Mouse (Mus musculus) heart, embryonic 15.5 days (tissue): ENCODE measurements around the gene Lhx1. TPM values are rescaled to one million over a fixed set of nuclear protein-coding genes. Genes with fewer than 3 reads are reported as not detected.

Experiments
- ATAC-seq: fragments of 200-750 bp; cut with Nextera tagmentation; replicated peaks from 2 replicates; pipeline ENCODE4 v1.8.0; 2017; ENCODE audit warnings: low read depth, moderate TSS enrichment; ENCODE audit not compliant: insufficient number of reproducible peaks, insufficient read depth, low FRiP score
- H3K27ac ChIP-seq: fragments of 300-500 bp; sonication (generic); 2 replicates; pipeline ENCODE4 v1.5.1; 2015; ENCODE audit warnings: mild to moderate bottlenecking, inconsistent platforms
- H3K27me3 ChIP-seq: fragments of 300-500 bp; sonication (generic); 2 replicates; pipeline ENCODE4 v1.6.1; 2015; ENCODE audit warnings: inconsistent platforms
- H3K36me3 ChIP-seq: fragments of 300-500 bp; sonication (generic); 2 replicates; pipeline ENCODE4 v1.6.1; 2015; ENCODE audit warnings: mild to moderate bottlenecking, inconsistent platforms
- H3K4me1 ChIP-seq: fragments of 300-500 bp; sonication (generic); replicated peaks from 2 replicates; pipeline ENCODE4 v1.6.1; 2015; ENCODE audit warnings: inconsistent platforms
- H3K4me2 ChIP-seq: fragments of 300-500 bp; sonication (generic); 2 replicates; pipeline ENCODE4 v1.6.1; 2015; ENCODE audit warnings: inconsistent platforms, mild to moderate bottlenecking, moderate library complexity
- H3K4me3 ChIP-seq: fragments of 300-500 bp; sonication (generic); 2 replicates; pipeline ENCODE4 v1.5.1; 2015; ENCODE audit warnings: mild to moderate bottlenecking, inconsistent platforms
- H3K9ac ChIP-seq: fragments of 300-500 bp; sonication (generic); 2 replicates; pipeline ENCODE4 v1.6.1; 2015; ENCODE audit warnings: mild to moderate bottlenecking, inconsistent platforms
- H3K9me3 ChIP-seq: fragments of 300-500 bp; sonication (generic); replicated peaks from 2 replicates; pipeline ENCODE4 v1.6.1; 2016; ENCODE audit warnings: inconsistent platforms
- WGBS: fragments of 180-500 bp; shearing (Covaris S2); methylation state at CpG from one replicate; pipeline ENCODE4 v1.1.7; 2015; ENCODE audit warnings: mixed read lengths; 5-methylcytosine and 5-hydroxymethylcytosine counted together
- polyA plus RNA-seq: library from polyadenylated mRNA; unstranded; fragments of >200 nt; fragmentation: Nextera tagmentation; extraction: Ambion mirVana; gene quantifications from 2 replicates; pipeline ENCODE4 v1.2.1, GENCODE M21; 2015

Gene Lhx1
- polyA plus RNA-seq, 1 experiment from 2014 or later = not detected

DNA sequence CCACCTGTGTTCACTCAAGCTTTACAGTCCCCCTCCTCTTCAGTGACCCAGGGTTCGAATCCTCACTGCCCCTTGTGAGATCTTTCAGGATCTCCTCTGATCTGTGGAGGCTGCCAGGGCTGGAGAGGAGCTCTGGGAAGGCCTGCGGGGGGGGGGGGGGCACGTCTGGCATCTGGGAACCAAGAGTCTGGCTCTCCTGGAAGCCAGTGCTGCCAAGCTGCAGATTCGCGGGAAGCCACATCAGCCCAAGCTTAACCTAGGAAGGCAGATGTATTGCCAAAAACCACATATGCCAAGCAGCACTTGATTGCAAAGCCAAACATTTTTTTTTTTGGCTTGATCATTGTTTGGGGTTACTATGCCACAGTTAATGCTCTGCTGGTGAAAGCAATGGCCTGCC lies 36.2 kb upstream of the Lhx1 start:
- Histone ChIP-seq H3K4me1 (no peaks in the 10 kb centered on the region), H3K27ac (no peak overlapping the region), H3K36me3 (no peaks in the 10 kb centered on the region), H3K4me2 (no peak overlapping the region), H3K4me3 (no peak overlapping the region), H3K9me3 (no peaks in the 10 kb centered on the region), H3K9ac (no peak overlapping the region), H3K27me3 (peaks cover 16% of the 10 kb centered on the region; the same call in 1 of the 2 replicates)
- 62% methylated on average over 5 of the region's 5 CpGs for WGBS
- ATAC-seq = no peak

DNA sequence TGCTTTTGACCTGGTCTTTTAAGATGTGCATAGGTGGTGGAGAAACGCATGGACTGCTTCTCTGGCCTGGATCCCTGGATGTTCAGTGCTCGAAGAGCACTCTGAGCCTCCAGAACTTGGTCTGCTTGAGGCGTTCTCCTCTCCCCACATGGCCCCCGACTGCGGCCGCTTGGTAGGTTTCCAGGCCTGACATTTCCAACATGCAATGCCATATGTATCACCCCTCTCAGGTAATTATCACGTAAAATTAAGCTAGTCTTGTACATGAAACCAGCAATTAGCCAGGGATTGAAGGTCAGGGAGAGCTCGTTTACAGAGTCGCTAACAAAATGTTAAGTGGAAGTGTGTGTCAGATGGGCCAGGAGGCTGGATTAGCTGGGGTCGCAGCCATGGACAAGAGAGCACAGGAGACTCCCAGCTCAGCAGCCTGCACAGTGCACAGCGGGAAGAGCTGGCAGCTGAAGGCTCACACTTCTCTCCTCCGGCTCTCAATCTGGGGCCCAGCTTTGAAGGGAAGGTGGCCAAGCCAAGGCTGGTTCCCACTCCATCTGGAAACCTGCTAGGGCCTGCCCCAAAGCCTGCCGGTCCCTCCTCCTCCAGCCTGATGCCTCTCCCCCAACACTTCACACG lies 28.6 kb upstream of the Lhx1 start:
- H3K9me3 ChIP-seq = no peaks in the 10 kb centered on the region
- no peak overlapping the region for H3K9ac ChIP-seq
- no peak overlapping the region for H3K4me2 ChIP-seq
- ATAC-seq = no peak
- no peaks in the 10 kb centered on the region for H3K36me3 ChIP-seq
- peaks cover 23% of the 10 kb centered on the region for H3K27me3 ChIP-seq
- H3K4me1 ChIP-seq = no peaks in the 10 kb centered on the region
- H3K27ac ChIP-seq = no peak overlapping the region
- WGBS = 69% methylated on average over 14 of the region's 14 CpGs
- no peak overlapping the region for H3K4me3 ChIP-seq

DNA sequence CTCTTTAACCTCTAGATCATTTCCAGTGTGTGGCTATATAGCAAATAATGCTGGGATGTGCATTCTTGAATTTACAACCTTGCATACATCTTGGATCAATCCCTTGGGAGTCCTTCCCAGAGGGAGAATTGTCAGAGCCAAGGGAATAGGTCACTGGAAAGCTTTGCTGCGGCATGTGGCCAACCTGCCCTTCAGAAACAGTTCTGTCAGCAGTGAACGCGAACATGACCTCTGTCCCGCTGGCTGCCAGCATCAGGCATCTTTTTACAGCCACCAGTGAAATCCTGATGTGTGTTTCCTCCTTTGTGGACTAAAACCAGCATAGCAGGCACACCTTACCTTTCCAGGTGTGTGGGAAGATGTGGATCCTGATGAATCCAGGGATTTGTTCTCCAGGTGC lies 26.0 kb upstream of the Lhx1 start:
- Histone ChIP-seq H3K27ac (no peak overlapping the region), H3K9ac (no peak overlapping the region), H3K4me1 (no peaks in the 10 kb centered on the region), H3K27me3 (peaks cover 24% of the 10 kb centered on the region), H3K4me3 (no peak overlapping the region), H3K9me3 (no peaks in the 10 kb centered on the region), H3K36me3 (no peaks in the 10 kb centered on the region), H3K4me2 (no peak overlapping the region)
- no peak for ATAC-seq
- WGBS = 73% methylated on average over 4 of the region's 4 CpGs

DNA sequence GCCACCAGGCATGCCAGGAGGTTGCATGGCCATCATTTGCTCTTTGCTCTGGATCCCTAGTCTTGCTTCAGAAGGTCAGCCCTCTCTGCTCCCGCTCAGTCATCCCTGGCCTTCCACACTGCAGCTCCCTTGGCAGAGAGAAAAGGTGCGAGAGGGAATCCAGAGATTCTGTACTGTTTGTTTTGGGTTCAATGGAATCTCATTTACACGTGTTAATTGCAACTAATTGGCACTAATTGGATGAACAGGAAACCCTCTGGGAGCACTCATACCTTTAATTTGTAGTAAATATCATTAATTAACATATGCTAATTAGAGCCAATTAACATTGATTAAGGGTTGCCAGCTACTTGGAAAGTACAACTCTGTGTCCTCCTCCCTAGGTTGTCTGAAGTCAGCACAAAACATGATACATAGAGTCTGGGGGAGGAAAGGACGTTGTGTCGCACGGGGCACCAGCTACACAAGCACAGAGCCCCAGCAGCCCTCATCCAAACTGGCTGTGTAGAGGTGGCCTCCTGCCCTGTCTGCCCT lies 24.0 kb upstream of the Lhx1 start:
- H3K4me3 ChIP-seq = no peak overlapping the region
- H3K27ac ChIP-seq = no peak overlapping the region
- H3K9me3 ChIP-seq = no peaks in the 10 kb centered on the region
- H3K4me2 ChIP-seq = no peak overlapping the region
- peaks cover 27% of the 10 kb centered on the region for H3K27me3 ChIP-seq
- ATAC-seq = no peak
- 45% methylated on average over 6 of the region's 6 CpGs for WGBS
- no peaks in the 10 kb centered on the region for H3K4me1 ChIP-seq
- no peaks in the 10 kb centered on the region for H3K36me3 ChIP-seq
- H3K9ac ChIP-seq = no peak overlapping the region

DNA sequence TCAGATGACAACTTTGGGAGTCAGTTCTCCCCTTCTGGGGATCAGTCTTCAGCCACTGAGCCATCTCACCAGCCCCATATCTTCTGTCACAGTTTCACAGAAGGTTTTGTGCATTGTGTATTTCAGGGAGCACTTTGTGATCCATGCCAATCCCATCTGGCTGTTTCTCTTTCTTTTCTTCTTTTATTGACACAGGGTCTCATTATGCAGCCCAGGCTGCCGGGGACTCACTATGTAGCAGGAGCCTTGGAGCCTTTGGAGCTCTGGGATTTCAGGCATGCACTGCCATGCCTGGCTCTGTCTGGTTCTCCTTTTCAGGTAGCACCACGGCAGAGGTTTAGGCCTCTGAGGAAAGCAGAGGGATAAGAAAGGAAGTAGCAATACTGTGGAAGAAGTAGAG lies 23.0 kb upstream of the Lhx1 start:
- H3K4me2 ChIP-seq = no peak overlapping the region
- H3K4me1 ChIP-seq = no peaks in the 10 kb centered on the region
- H3K9me3 ChIP-seq = no peaks in the 10 kb centered on the region
- 61% methylated on average over 2 of the region's 2 CpGs for WGBS
- ATAC-seq = no peak
- no peak overlapping the region for H3K4me3 ChIP-seq
- H3K27ac ChIP-seq = no peak overlapping the region
- H3K36me3 ChIP-seq = no peaks in the 10 kb centered on the region
- H3K9ac ChIP-seq = no peak overlapping the region
- H3K27me3 ChIP-seq = peaks cover 27% of the 10 kb centered on the region

DNA sequence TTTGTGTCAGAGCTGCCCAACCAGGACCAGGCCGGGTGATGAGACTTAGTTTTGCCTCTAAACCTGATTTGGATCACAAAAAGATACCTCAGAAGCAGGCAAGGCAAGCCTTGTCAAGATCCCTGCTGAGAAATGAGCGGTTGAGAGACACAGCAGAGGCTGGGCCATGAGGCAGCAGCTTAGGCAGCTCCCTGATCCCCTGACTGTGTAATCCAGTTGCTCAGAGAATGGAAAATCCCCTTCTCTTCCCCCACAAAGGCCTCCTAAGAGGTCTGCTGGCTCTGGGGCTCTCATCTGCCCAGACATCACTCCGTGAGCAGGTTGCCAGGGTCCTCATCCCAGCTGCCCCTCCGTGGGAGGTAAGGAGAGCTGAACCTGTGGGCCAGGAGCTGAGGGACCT lies 14.6 kb upstream of the Lhx1 start:
- peaks cover 40% of the 10 kb centered on the region for H3K27me3 ChIP-seq
- H3K36me3 ChIP-seq = no peaks in the 10 kb centered on the region
- H3K4me3 ChIP-seq = no peak overlapping the region
- H3K4me2 ChIP-seq = no peak overlapping the region
- WGBS = 23% methylated on average over 4 of the region's 4 CpGs
- H3K4me1 ChIP-seq = no peaks in the 10 kb centered on the region
- no peak for ATAC-seq
- H3K9me3 ChIP-seq = no peaks in the 10 kb centered on the region
- no peak overlapping the region for H3K9ac ChIP-seq
- no peak overlapping the region for H3K27ac ChIP-seq

DNA sequence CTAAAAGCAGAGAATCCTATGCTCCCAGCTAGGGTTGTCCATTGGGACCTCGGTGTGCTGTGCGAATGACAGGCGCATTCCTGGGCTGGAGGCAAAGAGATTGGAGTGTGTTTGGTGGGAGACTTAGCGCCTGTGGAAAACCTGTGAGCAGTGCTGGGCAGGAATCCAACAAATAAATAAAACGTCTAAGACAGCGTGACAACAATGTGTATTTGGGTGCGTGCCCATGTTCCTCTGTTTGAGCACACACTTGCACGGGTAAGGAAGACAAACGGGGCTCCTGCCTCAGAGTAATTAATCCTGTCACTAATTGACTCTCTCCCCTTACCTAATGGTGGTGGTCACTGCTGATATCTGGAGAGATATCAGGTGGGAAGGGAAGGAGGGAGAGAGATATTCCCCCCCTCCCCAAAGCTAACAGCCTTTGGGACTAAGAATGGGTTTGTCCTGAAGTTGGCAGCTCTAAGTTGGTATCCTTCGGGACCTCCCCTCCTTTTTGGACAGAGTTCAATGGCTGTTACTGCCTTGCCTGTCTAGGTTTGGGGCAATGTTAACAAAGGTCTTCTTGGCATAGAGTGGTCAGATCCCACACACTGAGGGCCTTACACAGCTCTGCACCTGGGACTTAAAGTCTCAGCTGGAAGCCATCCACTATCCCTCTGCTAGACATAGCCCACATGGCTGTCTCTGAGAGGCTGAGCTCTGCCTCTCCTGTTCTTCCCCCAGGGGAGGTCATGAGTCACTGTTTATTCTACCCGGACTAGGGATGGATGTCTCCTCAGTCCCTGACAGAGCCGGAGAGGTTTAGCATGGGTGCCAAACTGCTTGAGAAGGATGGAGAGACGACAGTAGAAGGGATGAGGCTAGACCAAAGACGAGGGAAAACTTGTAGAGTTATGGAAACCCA lies 4.7 kb upstream of the Lhx1 start:
- Histone ChIP-seq H3K36me3 (no peaks in the 10 kb centered on the region), H3K4me3 (no peak overlapping the region), H3K27ac (no peak overlapping the region), H3K4me1 (peaks cover 29% of the 10 kb centered on the region), H3K27me3 (peaks cover 91% of the 10 kb centered on the region), H3K9ac (no peak overlapping the region), H3K4me2 (no peak overlapping the region), H3K9me3 (no peaks in the 10 kb centered on the region)
- no peak for ATAC-seq
- WGBS = 7% methylated on average over 14 of the region's 14 CpGs

DNA sequence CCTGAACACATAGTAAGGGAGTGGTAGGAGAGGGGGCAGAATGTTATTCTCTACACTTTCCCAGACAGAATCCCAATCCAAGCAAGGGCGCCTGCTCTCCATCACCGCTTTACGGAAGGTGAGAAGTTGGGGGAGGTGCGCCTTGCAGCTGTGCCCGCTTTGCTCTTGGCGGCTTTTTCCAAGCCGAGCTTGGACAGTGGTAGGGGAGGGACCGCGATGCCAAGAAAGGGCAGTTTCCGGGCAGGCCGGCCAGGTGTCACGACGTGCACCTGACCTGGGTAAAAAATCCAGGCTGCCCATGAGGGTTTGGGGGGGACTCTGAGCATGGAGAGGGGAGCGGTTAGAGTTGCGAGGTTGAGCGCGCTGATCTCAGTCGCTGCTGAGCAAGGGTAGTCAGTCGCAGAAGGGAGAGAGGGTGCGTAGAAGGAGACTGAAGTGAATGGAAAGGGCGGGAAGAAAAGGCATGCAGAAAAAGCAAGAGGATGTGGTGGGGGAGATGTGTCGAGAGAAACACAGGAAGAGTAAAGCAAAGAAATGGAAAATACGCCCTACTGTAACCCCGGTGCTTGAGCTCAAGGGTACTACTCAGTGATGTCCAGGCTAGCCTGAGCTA lies 3.9 kb upstream of the Lhx1 start:
- Histone ChIP-seq H3K9me3 (no peaks in the 10 kb centered on the region), H3K4me1 (peaks cover 35% of the 10 kb centered on the region), H3K4me3 (peak overlapping the region; percentile 20; the same call in 1 of the 2 replicates), H3K27ac (no peak overlapping the region), H3K4me2 (peak overlapping the region; percentile 33; the same call in 1 of the 2 replicates), H3K27me3 (peaks cover 99% of the 10 kb centered on the region), H3K9ac (no peak overlapping the region), H3K36me3 (no peaks in the 10 kb centered on the region)
- no peak for ATAC-seq
- 1% methylated on average over 24 of the region's 24 CpGs for WGBS

DNA sequence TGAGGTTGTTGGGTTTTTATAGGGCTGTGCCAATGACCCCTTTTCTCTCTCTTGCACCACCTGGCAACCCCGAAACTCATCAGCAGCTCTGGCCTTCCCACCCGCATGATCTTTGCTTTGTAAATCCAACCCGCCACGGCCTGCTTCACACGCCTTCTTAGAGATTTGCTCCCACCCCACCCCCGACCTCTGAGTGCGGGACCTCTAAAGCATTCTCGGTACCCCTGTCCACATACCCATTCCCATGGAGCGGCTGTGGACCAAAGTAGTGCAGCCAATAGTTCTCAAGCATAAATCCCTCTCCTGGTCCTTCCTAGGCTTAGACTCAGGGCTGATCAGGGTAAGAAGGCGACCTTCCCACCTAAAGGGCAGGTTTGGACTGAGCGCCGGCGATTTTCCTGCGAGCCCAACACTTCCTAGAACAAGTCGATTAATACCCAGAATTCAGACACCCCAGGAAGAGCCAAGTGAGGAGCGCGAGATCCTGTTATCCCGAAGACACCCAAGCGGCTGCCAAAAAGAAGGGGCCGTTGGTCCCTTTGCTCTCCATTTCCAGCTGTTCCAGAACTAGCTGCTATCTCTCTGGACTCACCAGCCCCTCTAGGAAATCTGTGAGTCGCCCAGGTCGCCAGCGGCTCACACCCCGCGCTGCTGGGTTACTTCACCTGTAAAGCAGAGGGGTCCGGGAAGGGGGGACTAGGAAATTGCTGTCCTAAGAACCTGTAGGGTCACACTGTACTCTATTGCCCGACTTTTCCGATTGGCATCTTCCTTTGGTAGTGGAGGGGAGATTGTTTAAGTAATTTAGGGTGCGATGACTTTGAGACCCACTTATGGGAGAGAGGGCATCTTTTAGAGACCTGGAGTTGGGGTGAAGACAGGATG lies 1.9 kb upstream of the Lhx1 start:
- Histone ChIP-seq H3K27ac (no peak overlapping the region), H3K4me3 (no peak overlapping the region), H3K27me3 (peaks cover 100% of the 10 kb centered on the region), H3K9ac (no peak overlapping the region), H3K36me3 (no peaks in the 10 kb centered on the region), H3K9me3 (no peaks in the 10 kb centered on the region), H3K4me1 (peaks cover 49% of the 10 kb centered on the region), H3K4me2 (no peak overlapping the region)
- no peak for ATAC-seq
- 5% methylated on average over 29 of the region's 29 CpGs for WGBS

DNA sequence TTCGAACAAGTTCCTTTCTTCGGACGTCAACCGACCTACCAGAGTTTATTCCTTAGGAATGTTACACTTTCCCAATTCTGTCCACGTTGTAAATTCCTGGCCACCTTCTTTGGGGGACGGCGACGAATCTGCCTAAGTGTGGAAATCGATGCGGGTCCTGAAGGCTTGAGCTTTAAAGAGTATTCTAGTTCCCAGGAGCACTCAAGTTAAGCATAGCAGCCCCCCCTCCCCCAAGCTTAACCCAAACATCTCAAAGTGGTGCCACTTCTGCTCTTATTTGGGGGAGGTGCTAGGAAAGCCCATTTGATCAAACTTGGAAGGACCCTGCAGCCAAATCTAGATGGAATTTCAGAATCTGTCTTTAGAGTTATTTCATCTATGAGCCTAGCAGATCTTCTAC lies 1.1 kb upstream of the Lhx1 start:
- H3K36me3 ChIP-seq = no peaks in the 10 kb centered on the region
- H3K9me3 ChIP-seq = no peaks in the 10 kb centered on the region
- WGBS = 0% methylated on average over 10 of the region's 10 CpGs
- H3K4me2 ChIP-seq = peak overlapping the region; percentile 91
- peak overlapping the region; percentile 54 for H3K4me3 ChIP-seq
- ATAC-seq = no peak
- H3K4me1 ChIP-seq = peaks cover 49% of the 10 kb centered on the region
- no peak overlapping the region for H3K9ac ChIP-seq
- no peak overlapping the region for H3K27ac ChIP-seq
- peaks cover 100% of the 10 kb centered on the region for H3K27me3 ChIP-seq
